Mouse (Mus musculus): ENCODE results near the gene Mis18a.
A peak's percentile ranks its signal among the peaks of the same experiment; 100 is the strongest.

The Mis18a gene

GRCm38 (mm10) chr16:90735611-90736010 lies 8.4 kb upstream of the Mis18a start:
- Histone ChIP-seq H3K36me3 (ENCODE audit: control insufficient read depth, insufficient read depth, low read length, poor library complexity, severe bottlenecking) (no peaks in the 10 kb centered on the region), H3K27me3 (ENCODE audit: control insufficient read depth, insufficient read depth, low read length, poor library complexity, severe bottlenecking) (no peaks in the 10 kb centered on the region)
- no peak for DNase-seq (ENCODE audit: low read depth, low spot score)

GRCm38 (mm10) chr16:90726600-90727227 lies 490 bp downstream of the Mis18a start:
- no peaks in the 10 kb centered on the region; the same call in 1 of the 2 replicates for H3K36me3 ChIP-seq (ENCODE audit: control insufficient read depth, insufficient read depth, low read length, poor library complexity, severe bottlenecking)
- no peak for DNase-seq (ENCODE audit: low read depth, low spot score)
- no peaks in the 10 kb centered on the region for H3K27me3 ChIP-seq (ENCODE audit: control insufficient read depth, insufficient read depth, low read length, poor library complexity, severe bottlenecking)

GRCm38 (mm10) chr16:90724051-90724450 lies 3.2 kb downstream of the Mis18a start:
- no peak for DNase-seq (ENCODE audit: low read depth, low spot score)
- Histone ChIP-seq H3K27me3 (ENCODE audit: control insufficient read depth, insufficient read depth, low read length, poor library complexity, severe bottlenecking) (no peaks in the 10 kb centered on the region), H3K36me3 (ENCODE audit: control insufficient read depth, insufficient read depth, low read length, poor library complexity, severe bottlenecking) (no peaks in the 10 kb centered on the region; the same call in none of the 2 replicates)

GRCm38 (mm10) chr16:90710313-90710712 lies 16.9 kb downstream of the Mis18a start:
- DNase-seq (ENCODE audit: low read depth, low spot score) = no peak
- Histone ChIP-seq H3K36me3 (ENCODE audit: control insufficient read depth, insufficient read depth, low read length, poor library complexity, severe bottlenecking) (no peaks in the 10 kb centered on the region), H3K27me3 (ENCODE audit: control insufficient read depth, insufficient read depth, low read length, poor library complexity, severe bottlenecking) (no peaks in the 10 kb centered on the region)

- H3K27me3 ChIP-seq (ENCODE audit: control insufficient read depth, insufficient read depth, low read length, poor library complexity, severe bottlenecking) = no peaks in the 10 kb centered on the region
- H3K36me3 ChIP-seq (ENCODE audit: control insufficient read depth, insufficient read depth, low read length, poor library complexity, severe bottlenecking) = no peaks in the 10 kb centered on the region
- no peak for DNase-seq (ENCODE audit: low read depth, low spot score)
Observed at GRCm38 (mm10) chr16:90709711-90710289, 17.4 kb downstream of the Mis18a start.

- Histone ChIP-seq H3K36me3 (ENCODE audit: control insufficient read depth, insufficient read depth, low read length, poor library complexity, severe bottlenecking) (no peaks in the 10 kb centered on the region), H3K27me3 (ENCODE audit: control insufficient read depth, insufficient read depth, low read length, poor library complexity, severe bottlenecking) (no peaks in the 10 kb centered on the region)
- no peak for DNase-seq (ENCODE audit: low read depth, low spot score)
Observed at GRCm38 (mm10) chr16:90706279-90706678, 20.9 kb downstream of the Mis18a start.

- Histone ChIP-seq H3K36me3 (ENCODE audit: control insufficient read depth, insufficient read depth, low read length, poor library complexity, severe bottlenecking) (no peaks in the 10 kb centered on the region), H3K27me3 (ENCODE audit: control insufficient read depth, insufficient read depth, low read length, poor library complexity, severe bottlenecking) (no peaks in the 10 kb centered on the region)
- DNase-seq (ENCODE audit: low read depth, low spot score) = no peak
Observed at GRCm38 (mm10) chr16:90704161-90704825, 22.9 kb downstream of the Mis18a start.

GRCm38 (mm10) chr16:90703646-90704045 lies 23.6 kb downstream of the Mis18a start:
- H3K27me3 ChIP-seq (ENCODE audit: control insufficient read depth, insufficient read depth, low read length, poor library complexity, severe bottlenecking) = no peaks in the 10 kb centered on the region
- no peaks in the 10 kb centered on the region for H3K36me3 ChIP-seq (ENCODE audit: control insufficient read depth, insufficient read depth, low read length, poor library complexity, severe bottlenecking)
- DNase-seq (ENCODE audit: low read depth, low spot score) = no peak

GRCm38 (mm10) chr16:90701541-90701940 lies 25.7 kb downstream of the Mis18a start:
- no peaks in the 10 kb centered on the region for H3K36me3 ChIP-seq (ENCODE audit: control insufficient read depth, insufficient read depth, low read length, poor library complexity, severe bottlenecking)
- no peak for DNase-seq (ENCODE audit: low read depth, low spot score)
- H3K27me3 ChIP-seq (ENCODE audit: control insufficient read depth, insufficient read depth, low read length, poor library complexity, severe bottlenecking) = no peaks in the 10 kb centered on the region

- no peaks in the 10 kb centered on the region for H3K27me3 ChIP-seq (ENCODE audit: control insufficient read depth, insufficient read depth, low read length, poor library complexity, severe bottlenecking)
- no peak for DNase-seq (ENCODE audit: low read depth, low spot score)
- H3K36me3 ChIP-seq (ENCODE audit: control insufficient read depth, insufficient read depth, low read length, poor library complexity, severe bottlenecking) = no peaks in the 10 kb centered on the region
Observed at GRCm38 (mm10) chr16:90699390-90699789, 27.8 kb downstream of the Mis18a start.

- Histone ChIP-seq H3K27me3 (ENCODE audit: control insufficient read depth, insufficient read depth, low read length, poor library complexity, severe bottlenecking) (no peaks in the 10 kb centered on the region), H3K36me3 (ENCODE audit: control insufficient read depth, insufficient read depth, low read length, poor library complexity, severe bottlenecking) (no peaks in the 10 kb centered on the region)
- no peak for DNase-seq (ENCODE audit: low read depth, low spot score)
Observed at GRCm38 (mm10) chr16:90696306-90696705, 30.9 kb downstream of the Mis18a start.

- Histone ChIP-seq H3K36me3 (ENCODE audit: control insufficient read depth, insufficient read depth, low read length, poor library complexity, severe bottlenecking) (no peaks in the 10 kb centered on the region), H3K27me3 (ENCODE audit: control insufficient read depth, insufficient read depth, low read length, poor library complexity, severe bottlenecking) (no peaks in the 10 kb centered on the region)
- DNase-seq (ENCODE audit: low read depth, low spot score) = no peak
Observed at GRCm38 (mm10) chr16:90695121-90695520, 32.1 kb downstream of the Mis18a start.

- no peaks in the 10 kb centered on the region for H3K36me3 ChIP-seq (ENCODE audit: control insufficient read depth, insufficient read depth, low read length, poor library complexity, severe bottlenecking)
- DNase-seq (ENCODE audit: low read depth, low spot score) = peak; percentile 69
- no peaks in the 10 kb centered on the region for H3K27me3 ChIP-seq (ENCODE audit: control insufficient read depth, insufficient read depth, low read length, poor library complexity, severe bottlenecking)
Observed at GRCm38 (mm10) chr16:90694719-90695118, 32.5 kb downstream of the Mis18a start.

GRCm38 (mm10) chr16:90693625-90694024 lies 33.6 kb downstream of the Mis18a start:
- Histone ChIP-seq H3K36me3 (ENCODE audit: control insufficient read depth, insufficient read depth, low read length, poor library complexity, severe bottlenecking) (no peaks in the 10 kb centered on the region), H3K27me3 (ENCODE audit: control insufficient read depth, insufficient read depth, low read length, poor library complexity, severe bottlenecking) (no peaks in the 10 kb centered on the region)
- no peak for DNase-seq (ENCODE audit: low read depth, low spot score)

GRCm38 (mm10) chr16:90692704-90693385 lies 34.4 kb downstream of the Mis18a start:
- H3K36me3 ChIP-seq (ENCODE audit: control insufficient read depth, insufficient read depth, low read length, poor library complexity, severe bottlenecking) = no peaks in the 10 kb centered on the region
- DNase-seq (ENCODE audit: low read depth, low spot score) = no peak

More at GRCm38 (mm10) chr16:90692704-90693385, 34.4 kb downstream of the Mis18a start:
- no peaks in the 10 kb centered on the region for H3K27me3 ChIP-seq (ENCODE audit: control insufficient read depth, insufficient read depth, low read length, poor library complexity, severe bottlenecking)
